Mouse (Mus musculus): ENCODE data around the gene Xpot.
A peak's percentile ranks its signal among the peaks of the same experiment; 100 is the strongest.

DNA sequence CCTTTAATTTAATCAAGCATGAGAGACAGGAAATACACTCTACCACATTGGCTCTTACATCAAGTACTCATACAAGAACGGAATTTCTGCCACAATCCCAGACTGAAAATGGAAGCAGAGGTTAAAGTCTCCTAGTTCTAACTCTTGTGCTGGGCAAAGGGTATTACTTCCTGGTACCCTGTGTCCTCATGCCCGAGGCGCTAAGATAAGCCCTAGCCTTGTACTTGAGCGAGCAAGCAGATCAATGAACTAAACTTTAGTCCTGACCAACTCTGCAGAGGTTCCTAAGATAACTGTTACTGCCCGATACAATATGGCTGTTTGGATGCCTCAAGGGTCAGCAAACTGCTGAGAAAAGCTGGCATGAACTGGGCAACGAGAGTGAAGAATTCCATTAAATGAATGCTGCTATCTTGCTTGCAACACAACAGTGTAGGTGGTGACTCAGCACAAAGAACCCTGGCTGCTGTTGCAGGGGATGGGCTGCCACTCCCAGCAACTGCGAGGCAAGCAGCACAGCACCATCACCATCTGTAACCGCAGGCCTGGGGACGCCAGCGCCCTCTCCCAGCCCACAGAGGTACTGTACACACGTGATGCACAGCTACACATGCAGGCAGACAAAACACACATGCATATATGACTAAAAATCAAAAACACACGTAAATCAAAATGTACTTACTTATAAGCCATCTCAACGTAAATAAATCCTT lies 21.3 kb downstream of the Xpot start:
- TF ChIP-seq CTCF (IDR thresholded peaks at IDR 0.05; ENCODE audit: low read depth) (0 out of 2 replicates have a peak, but pooled peaks have one; percentile 18), EP300 (optimal IDR thresholded peaks at IDR 0.05) (no peak)
